Mouse (Mus musculus) limb, embryonic 13.5 days (tissue): ENCODE results near the gene Srpk1. TPM values are rescaled to one million over a fixed set of nuclear protein-coding genes. Genes with fewer than 3 reads are reported as not detected.

Experiments used
- ATAC-seq: fragments of 200-750 bp; cut with Nextera tagmentation; 2 replicates; pipeline ENCODE4 v1.8.0; 2017; ENCODE audit warnings: low read depth, moderate number of reproducible peaks, moderate TSS enrichment; ENCODE audit not compliant: low FRiP score
- H3K27ac ChIP-seq: fragments of 300-500 bp; sonication (generic); 2 replicates; pipeline ENCODE4 v1.5.1; 2015; ENCODE audit warnings: inconsistent platforms, mild to moderate bottlenecking, moderate library complexity
- H3K27me3 ChIP-seq: fragments of 300-500 bp; sonication (generic); 2 replicates; pipeline ENCODE4 v1.6.1; 2015; ENCODE audit warnings: mild to moderate bottlenecking, inconsistent platforms
- H3K36me3 ChIP-seq: fragments of 300-500 bp; sonication (generic); 2 replicates; pipeline ENCODE4 v1.6.1; 2015; ENCODE audit warnings: inconsistent platforms, mild to moderate bottlenecking, moderate library complexity
- H3K4me1 ChIP-seq: fragments of 300-500 bp; sonication (generic); 2 replicates; pipeline ENCODE4 v1.6.1; 2015; ENCODE audit warnings: inconsistent platforms
- H3K4me2 ChIP-seq: fragments of 300-500 bp; sonication (generic); replicated peaks from 2 replicates; pipeline ENCODE4 v1.6.1; 2015; ENCODE audit warnings: inconsistent platforms, mild to moderate bottlenecking, moderate library complexity
- H3K4me3 ChIP-seq: fragments of 300-500 bp; sonication (generic); 2 replicates; pipeline ENCODE4 v1.5.1; 2015; ENCODE audit warnings: moderate library complexity, mild to moderate bottlenecking, inconsistent platforms
- H3K9ac ChIP-seq: fragments of 300-500 bp; sonication (generic); 2 replicates; pipeline ENCODE4 v1.6.1; 2015; ENCODE audit warnings: mild to moderate bottlenecking, inconsistent platforms
- H3K9me3 ChIP-seq: fragments of 300-500 bp; sonication (generic); 2 replicates; pipeline ENCODE4 v1.6.1; 2016; ENCODE audit warnings: inconsistent platforms
- WGBS: fragments of 180-500 bp; shearing (Covaris S2); methylation state at CpG from one replicate; pipeline ENCODE4 v1.1.7; 2015; 5-methylcytosine and 5-hydroxymethylcytosine counted together
- polyA plus RNA-seq: library from polyadenylated mRNA; unstranded; fragments of >200 nt; fragmentation: Nextera tagmentation; extraction: Ambion mirVana; gene quantifications from 2 replicates; pipeline ENCODE4 v1.2.1, GENCODE M21; 2015

Srpk1 gene
- polyA plus RNA-seq = 93.3 and 97.9 TPM in 2 replicates

GRCm38 (mm10) chr17:28622300-28622759, at the start of gene Srpk1:
TSS of gene Srpk1 (minus strand) at chr17:28622709.
- ATAC-seq = peak; percentile 95
- peak within 1 kb of the TSS; percentile 97 for H3K9ac ChIP-seq
- under 1% methylated on average over 53 of the region's 53 CpGs for WGBS
- H3K4me2 ChIP-seq = peak within 1 kb of the TSS; percentile 92
- peak within 1 kb of the TSS; percentile 99 for H3K4me3 ChIP-seq
- H3K27ac ChIP-seq = peak within 1 kb of the TSS; percentile 85
- H3K36me3 ChIP-seq = peaks cover 26% of the 10 kb centered on the region
- H3K9me3 ChIP-seq = no peaks in the 10 kb centered on the region
- no peaks in the 10 kb centered on the region for H3K27me3 ChIP-seq
- peaks cover 20% of the 10 kb centered on the region for H3K4me1 ChIP-seq

GRCm38 (mm10) chr17:28659564-28659963, 37.1 kb upstream of the Srpk1 start:
- Histone ChIP-seq H3K4me1 (0 out of 2 replicates have a peak, but pooled peaks cover 7% of the 10 kb centered on the region), H3K9ac (no peak overlapping the region), H3K4me3 (no peak overlapping the region), H3K9me3 (no peaks in the 10 kb centered on the region), H3K27ac (no peak overlapping the region), H3K27me3 (no peaks in the 10 kb centered on the region), H3K36me3 (no peaks in the 10 kb centered on the region), H3K4me2 (no peak overlapping the region)
- ATAC-seq = no peak
- 75% methylated on average over 6 of the region's 6 CpGs for WGBS

DNA sequence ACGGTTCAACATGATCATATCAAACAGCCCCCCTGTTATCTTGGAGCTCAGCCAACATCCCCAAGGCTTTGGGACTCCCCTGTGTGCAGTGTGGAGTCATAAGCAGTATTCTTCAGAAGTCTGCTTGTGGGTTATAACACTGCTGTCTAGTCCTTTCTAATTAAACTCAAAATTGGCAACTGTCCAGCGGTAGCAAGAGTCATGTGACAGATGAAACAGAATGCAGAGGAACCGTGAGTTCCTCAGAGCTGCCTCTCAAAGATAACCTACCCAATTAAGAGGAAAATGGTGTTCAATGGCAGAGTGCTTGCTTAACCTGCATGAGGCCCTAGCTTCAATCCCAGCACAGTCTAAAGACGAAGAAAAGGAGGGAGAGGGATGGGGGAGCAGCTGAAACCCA, 35.4 kb upstream of the Srpk1 start:
- Histone ChIP-seq H3K27ac (no peak overlapping the region), H3K4me3 (no peak overlapping the region), H3K4me2 (no peak overlapping the region), H3K36me3 (no peaks in the 10 kb centered on the region), H3K9me3 (no peaks in the 10 kb centered on the region), H3K27me3 (no peaks in the 10 kb centered on the region), H3K9ac (no peak overlapping the region), H3K4me1 (0 out of 2 replicates have a peak, but pooled peaks cover 7% of the 10 kb centered on the region)
- ATAC-seq = no peak
- 39% methylated on average over 4 of the region's 4 CpGs for WGBS

DNA sequence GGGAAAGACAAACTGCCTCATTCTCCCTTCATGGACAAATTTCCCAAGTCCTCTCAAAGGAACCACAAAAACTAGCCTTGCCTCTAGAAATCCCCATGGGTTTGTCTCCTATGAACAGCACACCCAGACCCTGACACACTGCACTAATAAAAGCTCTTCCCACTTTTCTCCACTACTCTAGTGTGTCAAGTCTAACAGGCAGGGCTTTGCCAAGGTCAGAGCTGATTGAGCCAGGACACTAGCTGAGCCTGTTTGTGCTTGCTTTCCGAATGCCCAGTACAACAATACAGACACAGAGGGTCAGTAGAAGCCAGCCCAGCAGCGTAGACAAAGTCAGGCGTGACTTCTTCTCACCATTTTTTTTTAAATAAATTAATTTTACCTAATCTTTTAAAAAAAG, 27.8 kb upstream of the Srpk1 start:
- Histone ChIP-seq H3K27me3 (no peaks in the 10 kb centered on the region), H3K4me1 (no peaks in the 10 kb centered on the region), H3K36me3 (no peaks in the 10 kb centered on the region), H3K27ac (no peak overlapping the region), H3K9ac (no peak overlapping the region), H3K4me3 (no peak overlapping the region), H3K9me3 (no peaks in the 10 kb centered on the region), H3K4me2 (no peak overlapping the region)
- ATAC-seq = no peak
- WGBS = 81% methylated on average over 3 of the region's 3 CpGs

DNA sequence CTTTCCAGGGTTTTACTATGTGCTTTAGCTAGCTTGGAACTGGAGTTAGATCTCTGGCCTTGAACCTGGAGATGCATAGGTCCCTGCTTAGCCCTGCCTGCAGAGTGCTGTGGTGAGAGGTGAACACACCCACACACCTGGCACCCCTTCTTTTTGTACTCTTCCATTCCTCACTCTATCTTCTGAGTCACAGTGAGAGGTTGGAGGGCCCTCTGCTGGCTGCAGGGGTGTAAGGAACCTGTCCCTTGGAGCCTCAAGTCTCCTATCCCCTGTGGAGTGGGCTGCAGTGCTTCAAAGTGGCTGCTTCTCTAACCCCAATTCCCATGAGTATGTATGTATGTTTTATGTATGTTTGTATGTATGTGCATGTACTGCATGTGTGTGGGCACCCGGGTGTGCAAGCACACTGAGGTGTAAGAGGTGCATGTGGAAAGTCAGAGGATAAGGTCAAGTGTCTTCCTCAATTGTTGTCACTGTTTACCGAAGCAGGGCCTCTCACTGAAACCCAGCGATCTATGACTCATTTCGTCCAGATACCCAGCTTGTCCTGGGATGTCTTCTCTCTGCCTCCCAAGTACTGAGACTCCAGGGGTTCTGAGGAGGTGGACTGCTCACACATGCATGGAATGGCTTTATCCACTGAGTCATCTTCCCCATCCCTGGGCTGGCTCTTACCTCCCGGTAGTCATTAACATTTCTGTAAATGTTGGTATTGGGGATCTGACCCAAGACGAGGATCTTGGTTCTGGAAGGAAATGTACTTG, 26.3 kb upstream of the Srpk1 start:
- no peak overlapping the region for H3K4me3 ChIP-seq
- 48% methylated on average over 6 of the region's 6 CpGs for WGBS
- no peak overlapping the region; the same call in 1 of the 2 replicates for H3K9ac ChIP-seq
- no peaks in the 10 kb centered on the region; the same call in 1 of the 2 replicates for H3K27me3 ChIP-seq
- H3K36me3 ChIP-seq = no peaks in the 10 kb centered on the region
- no peak for ATAC-seq
- H3K4me1 ChIP-seq = no peaks in the 10 kb centered on the region
- H3K27ac ChIP-seq = no peak overlapping the region
- H3K4me2 ChIP-seq = no peak overlapping the region
- H3K9me3 ChIP-seq = no peaks in the 10 kb centered on the region

- H3K36me3 ChIP-seq = no peaks in the 10 kb centered on the region
- peaks cover 15% of the 10 kb centered on the region for H3K4me1 ChIP-seq
- WGBS = 61% methylated on average over 3 of the region's 3 CpGs
- H3K27ac ChIP-seq = no peak overlapping the region
- no peaks in the 10 kb centered on the region; the same call in 1 of the 2 replicates for H3K27me3 ChIP-seq
- no peak overlapping the region for H3K4me3 ChIP-seq
- H3K4me2 ChIP-seq = no peak overlapping the region
- no peak for ATAC-seq
- H3K9me3 ChIP-seq = no peaks in the 10 kb centered on the region
- H3K9ac ChIP-seq = no peak overlapping the region
Measured at GRCm38 (mm10) chr17:28646221-28646620, 23.7 kb upstream of the Srpk1 start.

DNA sequence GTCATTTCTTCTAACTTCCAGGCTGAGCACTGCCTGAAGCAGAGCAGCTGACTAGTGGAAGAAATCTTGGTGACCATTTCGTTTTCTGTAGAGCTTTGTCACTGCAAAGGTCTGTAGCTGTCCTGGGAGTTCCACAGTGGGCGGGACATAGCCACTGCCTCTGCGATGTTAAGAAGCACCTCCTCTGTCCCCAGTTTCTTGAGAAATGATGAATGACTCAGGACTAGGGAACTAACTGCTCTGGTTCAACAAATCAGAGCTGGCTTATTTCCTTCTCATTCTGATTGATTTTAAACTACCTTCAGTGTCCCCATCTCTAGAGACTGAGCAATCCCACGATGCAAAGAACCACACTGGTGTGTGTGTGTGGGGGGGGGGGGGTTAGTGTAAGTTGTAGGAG, 21.6 kb upstream of the Srpk1 start:
- Histone ChIP-seq H3K4me2 (no peak overlapping the region), H3K9me3 (no peaks in the 10 kb centered on the region), H3K27ac (no peak overlapping the region), H3K4me3 (no peak overlapping the region), H3K27me3 (no peaks in the 10 kb centered on the region; the same call in 1 of the 2 replicates), H3K4me1 (peaks cover 15% of the 10 kb centered on the region), H3K36me3 (no peaks in the 10 kb centered on the region), H3K9ac (no peak overlapping the region)
- WGBS = 49% methylated on average over 4 of the region's 4 CpGs
- no peak for ATAC-seq

DNA sequence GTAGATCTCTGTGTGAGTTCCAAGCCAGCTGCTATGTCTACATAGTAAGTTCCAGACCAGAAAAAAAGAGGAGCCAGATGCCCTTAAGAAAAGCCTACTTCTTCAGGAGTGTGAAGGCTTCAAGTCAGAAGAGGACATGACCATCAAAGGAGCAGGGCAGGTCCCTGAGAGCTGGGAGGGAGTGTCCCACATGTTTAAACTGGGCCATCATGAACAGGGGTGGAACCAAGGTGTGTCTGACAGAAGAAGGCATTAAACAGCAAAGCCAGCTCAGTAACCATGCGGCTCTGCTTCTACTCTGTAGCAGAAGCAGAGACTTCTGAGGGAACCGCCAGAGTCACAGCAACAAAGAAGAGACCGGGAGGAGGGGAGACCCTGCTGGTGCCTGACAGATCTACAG, 21.2 kb upstream of the Srpk1 start:
- H3K27me3 ChIP-seq = no peaks in the 10 kb centered on the region; the same call in 1 of the 2 replicates
- WGBS = 33% methylated on average over 3 of the region's 3 CpGs
- ATAC-seq = no peak
- H3K4me1 ChIP-seq = peaks cover 15% of the 10 kb centered on the region
- no peak overlapping the region for H3K9ac ChIP-seq
- H3K9me3 ChIP-seq = no peaks in the 10 kb centered on the region
- no peak overlapping the region for H3K27ac ChIP-seq
- H3K4me2 ChIP-seq = no peak overlapping the region
- no peaks in the 10 kb centered on the region for H3K36me3 ChIP-seq
- no peak overlapping the region for H3K4me3 ChIP-seq

GRCm38 (mm10) chr17:28640113-28640512, 17.6 kb upstream of the Srpk1 start:
- Histone ChIP-seq H3K4me1 (peaks cover 15% of the 10 kb centered on the region), H3K4me3 (no peak overlapping the region), H3K27ac (no peak overlapping the region), H3K27me3 (no peaks in the 10 kb centered on the region; the same call in 1 of the 2 replicates), H3K9me3 (no peaks in the 10 kb centered on the region), H3K4me2 (no peak overlapping the region), H3K36me3 (no peaks in the 10 kb centered on the region), H3K9ac (no peak overlapping the region)
- 90% methylated on average over 3 of the region's 3 CpGs for WGBS
- no peak for ATAC-seq

DNA sequence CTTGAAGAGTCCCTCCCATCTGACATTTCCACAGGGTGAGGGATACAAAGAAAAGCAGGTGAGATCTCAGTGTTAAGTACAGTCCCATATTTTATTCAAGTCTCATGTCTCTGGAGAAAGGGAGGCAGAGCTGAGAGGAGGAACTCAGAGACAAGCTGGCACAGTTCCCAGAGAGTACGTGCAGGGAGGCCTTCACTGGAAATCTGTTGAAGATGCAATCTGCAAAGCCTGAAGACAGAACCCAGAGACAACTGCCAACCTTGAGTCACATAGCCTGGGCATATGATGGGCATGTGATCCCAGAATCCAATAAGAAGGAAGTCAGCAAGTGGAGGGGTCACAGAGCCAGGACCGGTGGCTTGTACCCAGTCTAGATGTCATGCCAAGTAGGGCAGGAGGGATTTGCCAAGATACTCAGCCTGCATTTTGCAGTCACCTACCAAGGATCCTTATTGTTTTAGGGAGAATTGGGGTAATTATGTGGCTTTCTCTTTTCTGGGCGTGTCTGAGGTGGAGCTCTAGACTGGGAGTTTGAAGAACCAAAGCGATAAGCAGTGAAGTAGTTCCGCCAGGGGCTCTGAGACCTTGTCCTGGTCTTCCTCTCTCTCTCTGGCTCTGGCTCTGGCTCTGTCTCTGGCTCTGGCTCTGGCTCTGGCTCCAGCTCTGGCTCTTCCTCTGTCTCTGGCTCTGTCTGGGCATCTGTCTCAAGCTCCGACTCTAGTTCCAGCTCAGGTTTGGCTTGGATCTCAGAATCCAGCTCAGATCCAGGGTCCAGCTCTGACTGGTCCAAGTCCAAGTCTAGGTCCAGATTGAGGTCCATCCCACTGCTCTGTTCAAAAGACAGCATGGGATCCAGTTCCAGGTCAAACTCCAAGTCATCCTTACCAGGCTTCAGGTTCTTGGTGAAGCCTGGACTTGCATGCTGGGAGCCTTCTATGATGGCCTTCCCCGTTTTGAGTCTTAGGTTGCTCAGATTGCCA, 15.5 kb upstream of the Srpk1 start:
- Histone ChIP-seq H3K27ac (no peak overlapping the region), H3K36me3 (no peaks in the 10 kb centered on the region), H3K9me3 (no peaks in the 10 kb centered on the region), H3K9ac (no peak overlapping the region), H3K4me1 (peaks cover 10% of the 10 kb centered on the region), H3K4me2 (no peak overlapping the region), H3K4me3 (no peak overlapping the region), H3K27me3 (no peaks in the 10 kb centered on the region)
- ATAC-seq = no peak
- 88% methylated on average over 7 of the region's 7 CpGs for WGBS

GRCm38 (mm10) chr17:28635842-28636241, 13.3 kb upstream of the Srpk1 start:
- 73% methylated on average over 5 of the region's 5 CpGs for WGBS
- Histone ChIP-seq H3K9me3 (no peaks in the 10 kb centered on the region), H3K9ac (no peak overlapping the region), H3K27ac (no peak overlapping the region), H3K36me3 (no peaks in the 10 kb centered on the region), H3K4me3 (no peak overlapping the region), H3K27me3 (no peaks in the 10 kb centered on the region), H3K4me2 (no peak overlapping the region), H3K4me1 (no peaks in the 10 kb centered on the region)
- ATAC-seq = no peak

DNA sequence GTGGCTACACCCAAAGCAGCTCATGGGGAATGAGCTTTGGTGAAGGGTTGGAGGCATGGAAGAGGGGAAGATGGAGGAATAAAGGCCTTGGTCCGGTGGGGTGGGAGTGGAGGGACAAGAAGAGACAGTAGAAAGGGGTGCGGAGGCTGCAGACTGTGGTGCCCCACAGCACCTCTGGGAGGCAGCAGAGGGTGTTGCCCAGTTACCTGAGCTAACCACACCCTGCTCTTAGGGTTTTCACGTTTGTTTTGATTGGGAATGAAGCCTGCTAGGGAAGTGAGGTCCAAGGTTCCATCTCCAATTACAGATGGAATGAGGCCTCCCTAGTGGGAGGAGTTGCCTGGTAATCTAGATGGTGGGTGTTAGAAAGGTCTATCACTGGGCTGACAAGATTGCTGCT, 6.6 kb upstream of the Srpk1 start:
- no peaks in the 10 kb centered on the region for H3K9me3 ChIP-seq
- no peak overlapping the region for H3K4me3 ChIP-seq
- H3K9ac ChIP-seq = no peak overlapping the region
- 47% methylated on average over 3 of the region's 3 CpGs for WGBS
- no peaks in the 10 kb centered on the region for H3K27me3 ChIP-seq
- no peaks in the 10 kb centered on the region for H3K36me3 ChIP-seq
- no peak overlapping the region for H3K27ac ChIP-seq
- no peak for ATAC-seq
- H3K4me2 ChIP-seq = no peak overlapping the region
- H3K4me1 ChIP-seq = peaks cover 2% of the 10 kb centered on the region; the same call in 1 of the 2 replicates
